Mouse (Mus musculus): Measurements from ENCODE around the gene Tmem119. TPM values are rescaled to one million over a fixed set of nuclear protein-coding genes. Genes with fewer than 3 reads are reported as not detected.

Gene Tmem119
- polyA plus RNA-seq, 1 experiment from 2014 or later = 61.9 TPM

DNA sequence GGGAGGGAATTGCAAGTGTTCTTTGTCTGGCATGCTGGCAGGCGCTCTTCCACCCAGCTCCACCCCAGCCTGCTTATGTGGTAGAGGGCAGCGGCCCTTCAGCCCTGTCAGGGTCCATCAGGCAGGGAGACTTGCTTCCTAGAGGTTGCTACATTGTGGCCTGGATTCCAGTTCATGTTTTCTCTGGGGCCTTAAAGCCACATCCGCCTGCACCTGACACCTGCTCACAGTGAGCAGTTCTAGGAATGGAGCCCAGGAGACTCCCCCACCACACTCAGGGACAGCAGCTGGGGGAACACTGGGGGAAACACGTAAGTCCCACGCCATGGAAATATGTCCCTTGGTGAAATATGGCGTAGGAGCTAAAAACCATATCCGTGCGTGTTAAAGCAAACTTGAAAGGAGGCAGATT is 32.2 kb upstream of the Tmem119 start, which contains the start of gene Selplg:
TSS of gene Selplg (minus strand) at position 155 of the 412 bp plus-strand sequence.
- no peaks in the 10 kb centered on the region for H3K27me3 ChIP-seq (replicated peaks)
- WGBS = 36% methylated on average over 8 of the region's 8 CpGs
- 0 out of 2 replicates have a peak within 1 kb of the TSS, but pooled peaks have one; percentile 3 for H3K9ac ChIP-seq
- H3K27ac ChIP-seq = no peak within 1 kb of the TSS
- no peaks in the 10 kb centered on the region for H3K36me3 ChIP-seq
- H3K4me1 ChIP-seq (replicated peaks) = no peaks in the 10 kb centered on the region
- H3K4me2 ChIP-seq (replicated peaks) = 0 out of 2 replicates have a peak within 1 kb of the TSS, but pooled peaks have one; percentile 9
- no peaks in the 10 kb centered on the region for H3K9me3 ChIP-seq
- no peak for ATAC-seq
- H3K4me3 ChIP-seq (replicated peaks) = no peak within 1 kb of the TSS

- H3K4me2 ChIP-seq (replicated peaks) = no peak overlapping the region
- no peak overlapping the region for H3K4me3 ChIP-seq (replicated peaks)
- ATAC-seq = no peak
- no peaks in the 10 kb centered on the region for H3K9me3 ChIP-seq
- no peaks in the 10 kb centered on the region for H3K36me3 ChIP-seq
- 54% methylated on average over 3 of the region's 3 CpGs for WGBS
- no peak overlapping the region for H3K9ac ChIP-seq
- no peak overlapping the region for H3K27ac ChIP-seq
- H3K27me3 ChIP-seq (replicated peaks) = no peaks in the 10 kb centered on the region
- no peaks in the 10 kb centered on the region for H3K4me1 ChIP-seq (replicated peaks)
Measured at GRCm38 (mm10) chr5:113831741-113832140, 31.4 kb upstream of the Tmem119 start.

DNA sequence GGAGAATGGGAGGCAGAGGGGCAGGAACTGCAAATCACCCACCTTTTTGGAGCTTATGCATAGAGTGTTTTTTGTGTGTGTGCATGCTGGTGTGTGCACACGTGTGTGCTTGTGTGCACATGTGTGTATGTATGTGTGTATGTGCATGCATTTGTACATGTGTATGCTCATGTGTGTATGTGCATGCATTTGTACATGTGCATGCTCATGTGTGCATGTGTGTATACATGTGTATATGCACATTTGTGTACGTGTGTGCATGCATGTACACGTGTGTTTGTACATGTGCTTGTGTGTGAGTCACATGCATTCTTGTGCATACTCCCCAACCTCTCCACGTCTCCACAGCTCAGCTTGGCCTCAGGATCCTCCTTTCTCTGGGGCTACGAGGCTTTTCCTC is 30.5 kb upstream of the Tmem119 start:
- Histone ChIP-seq H3K36me3 (no peaks in the 10 kb centered on the region), H3K27ac (no peak overlapping the region), H3K27me3 (replicated peaks) (no peaks in the 10 kb centered on the region)

DNA sequence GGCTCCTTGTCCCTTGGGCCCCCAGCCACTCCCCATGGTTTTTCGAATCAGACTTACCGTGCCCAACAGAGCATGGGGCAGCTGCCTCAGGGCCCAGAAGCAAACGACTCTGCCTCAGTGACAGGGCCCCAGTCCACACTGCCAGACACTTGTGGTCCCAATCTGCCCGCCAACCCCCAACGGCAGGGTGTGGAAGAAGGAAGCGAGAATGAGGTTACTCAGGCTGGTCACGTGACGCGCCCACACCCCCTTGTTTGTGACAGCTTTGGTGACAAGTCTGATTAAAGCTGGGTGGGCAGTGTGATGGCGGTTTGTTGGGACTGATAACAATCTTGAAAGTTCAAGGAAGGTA is 30.0 kb upstream of the Tmem119 start:
- no peak for ATAC-seq
- Histone ChIP-seq H3K9me3 (no peaks in the 10 kb centered on the region), H3K36me3 (no peaks in the 10 kb centered on the region), H3K27me3 (replicated peaks) (no peaks in the 10 kb centered on the region), H3K4me3 (replicated peaks) (no peak overlapping the region; the same call in 1 of the 2 replicates), H3K4me1 (replicated peaks) (no peaks in the 10 kb centered on the region), H3K4me2 (replicated peaks) (no peak overlapping the region), H3K9ac (no peak overlapping the region), H3K27ac (no peak overlapping the region)
- 51% methylated on average over 10 of the region's 10 CpGs for WGBS

More for the DNA sequence above, 30.5 kb upstream of the Tmem119 start:
- 90% methylated on average over 5 of the region's 5 CpGs for WGBS
- Histone ChIP-seq H3K4me3 (replicated peaks) (no peak overlapping the region), H3K4me2 (replicated peaks) (no peak overlapping the region), H3K9ac (no peak overlapping the region), H3K4me1 (replicated peaks) (no peaks in the 10 kb centered on the region), H3K9me3 (no peaks in the 10 kb centered on the region)
- no peak for ATAC-seq

DNA sequence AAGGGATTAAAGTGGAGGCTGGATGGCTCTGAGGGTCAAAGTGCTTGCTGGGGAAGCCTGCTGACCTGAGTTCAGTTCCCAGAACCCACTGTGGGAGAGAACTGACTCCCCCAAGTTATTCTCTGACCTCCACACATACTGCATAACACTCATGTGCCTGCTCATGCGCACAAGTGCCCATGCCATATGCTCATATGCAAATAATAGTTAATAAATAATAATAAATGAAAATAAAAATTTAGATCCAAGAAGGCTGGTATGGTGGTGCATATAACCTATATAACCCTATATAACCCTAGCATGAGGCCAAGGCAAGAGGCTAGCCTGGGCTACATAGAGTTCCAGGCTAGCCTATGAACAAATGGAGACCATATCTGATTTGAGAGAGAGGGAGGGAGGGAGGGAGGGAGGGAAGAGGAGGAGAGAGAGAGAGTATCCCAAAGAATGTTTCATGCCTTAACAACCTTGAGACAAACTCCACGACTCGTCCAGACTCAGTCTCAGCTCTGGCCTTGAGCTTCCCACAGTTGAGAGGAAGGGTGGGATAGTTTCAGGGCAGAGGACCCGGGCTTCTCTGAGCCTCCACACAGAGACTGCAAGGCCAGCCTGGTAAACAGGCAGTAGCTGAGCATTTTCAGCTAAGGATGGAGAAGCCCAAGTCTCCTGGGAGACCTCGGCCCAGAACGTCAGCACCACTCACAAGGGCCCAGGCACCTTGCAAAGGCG is 29.4 kb upstream of the Tmem119 start:
- no peaks in the 10 kb centered on the region for H3K27me3 ChIP-seq (replicated peaks)
- no peak for ATAC-seq
- no peaks in the 10 kb centered on the region for H3K36me3 ChIP-seq
- 70% methylated on average over 7 of the region's 7 CpGs for WGBS
- no peak overlapping the region; the same call in 1 of the 2 replicates for H3K4me3 ChIP-seq (replicated peaks)
- no peak overlapping the region for H3K4me2 ChIP-seq (replicated peaks)
- H3K9ac ChIP-seq = no peak overlapping the region
- no peaks in the 10 kb centered on the region for H3K9me3 ChIP-seq
- H3K27ac ChIP-seq = no peak overlapping the region
- no peaks in the 10 kb centered on the region for H3K4me1 ChIP-seq (replicated peaks)

DNA sequence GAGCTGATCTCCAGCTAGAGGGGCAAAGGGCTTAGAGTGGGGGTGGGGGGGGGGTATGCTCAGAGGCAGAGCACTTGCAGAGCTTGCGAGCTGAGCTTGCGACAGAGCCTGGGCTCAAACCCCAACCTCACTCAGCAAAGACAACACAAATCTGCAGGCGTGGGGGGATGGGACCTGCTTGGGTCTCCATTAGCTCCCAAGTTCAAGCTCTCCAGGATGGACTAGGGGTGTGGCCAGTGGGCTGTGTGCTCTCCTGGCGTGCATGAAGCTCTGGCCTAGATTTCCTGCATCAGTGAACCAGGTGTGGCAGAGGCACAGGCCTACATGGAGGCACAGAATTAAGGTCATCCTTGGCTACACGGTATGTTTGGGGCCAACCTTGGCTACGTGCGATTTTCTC is 28.2 kb upstream of the Tmem119 start:
- no peak overlapping the region for H3K9ac ChIP-seq
- H3K4me3 ChIP-seq (replicated peaks) = no peak overlapping the region
- H3K36me3 ChIP-seq = no peaks in the 10 kb centered on the region
- 0 out of 2 replicates have a peak, but pooled peaks have one; percentile 52 for ATAC-seq
- H3K4me1 ChIP-seq (replicated peaks) = no peaks in the 10 kb centered on the region
- no peak overlapping the region for H3K4me2 ChIP-seq (replicated peaks)
- no peak overlapping the region; the same call in 1 of the 2 replicates for H3K27ac ChIP-seq
- no peaks in the 10 kb centered on the region for H3K9me3 ChIP-seq
- WGBS = 46% methylated on average over 7 of the region's 7 CpGs
- no peaks in the 10 kb centered on the region for H3K27me3 ChIP-seq (replicated peaks)

- H3K4me1 ChIP-seq (replicated peaks) = no peaks in the 10 kb centered on the region
- H3K27me3 ChIP-seq (replicated peaks) = no peaks in the 10 kb centered on the region
- peak; percentile 47; the same call in 1 of the 2 replicates for ATAC-seq
- WGBS = 47% methylated on average over 4 of the region's 4 CpGs
- no peak overlapping the region for H3K27ac ChIP-seq
- H3K4me3 ChIP-seq (replicated peaks) = no peak overlapping the region
- no peaks in the 10 kb centered on the region for H3K9me3 ChIP-seq
- no peak overlapping the region for H3K9ac ChIP-seq
- H3K36me3 ChIP-seq = no peaks in the 10 kb centered on the region
- H3K4me2 ChIP-seq (replicated peaks) = no peak overlapping the region
Measured at GRCm38 (mm10) chr5:113827991-113828411, 27.7 kb upstream of the Tmem119 start.

DNA sequence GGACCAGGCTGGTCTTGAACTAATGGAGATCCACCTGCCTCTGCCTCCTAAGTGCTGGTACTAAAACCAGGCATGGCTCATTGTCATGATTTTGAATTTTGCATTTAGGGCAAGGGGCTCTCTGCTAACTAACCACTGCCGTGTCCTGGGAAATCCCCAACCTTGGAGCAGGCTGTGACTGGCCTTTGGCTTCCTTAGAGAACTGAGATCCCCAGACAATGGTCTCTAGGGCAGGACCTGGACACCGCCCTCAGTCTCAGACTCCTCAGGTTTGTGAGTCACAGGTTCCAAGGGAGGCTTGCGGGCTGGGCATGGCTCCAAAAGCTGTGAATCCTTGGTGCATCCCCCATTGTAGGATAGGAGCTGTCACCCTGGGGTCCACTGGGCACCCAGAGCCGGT is 26.3 kb upstream of the Tmem119 start:
- Histone ChIP-seq H3K9me3 (no peaks in the 10 kb centered on the region), H3K9ac (no peak overlapping the region), H3K4me1 (replicated peaks) (no peaks in the 10 kb centered on the region), H3K36me3 (no peaks in the 10 kb centered on the region), H3K4me3 (replicated peaks) (no peak overlapping the region), H3K4me2 (replicated peaks) (no peak overlapping the region), H3K27me3 (replicated peaks) (no peaks in the 10 kb centered on the region), H3K27ac (no peak overlapping the region)
- 86% methylated on average over 4 of the region's 4 CpGs for WGBS
- no peak for ATAC-seq

- Histone ChIP-seq H3K9me3 (no peaks in the 10 kb centered on the region), H3K36me3 (no peaks in the 10 kb centered on the region), H3K4me1 (replicated peaks) (no peaks in the 10 kb centered on the region), H3K9ac (no peak overlapping the region), H3K27me3 (replicated peaks) (no peaks in the 10 kb centered on the region), H3K4me2 (replicated peaks) (no peak overlapping the region), H3K27ac (no peak overlapping the region), H3K4me3 (replicated peaks) (no peak overlapping the region)
- no peak for ATAC-seq
- 80% methylated on average over 7 of the region's 7 CpGs for WGBS
Measured at GRCm38 (mm10) chr5:113825558-113825957, 25.2 kb upstream of the Tmem119 start.

GRCm38 (mm10) chr5:113824228-113824627 is 23.9 kb upstream of the Tmem119 start:
- Histone ChIP-seq H3K4me3 (replicated peaks) (no peak overlapping the region), H3K4me1 (replicated peaks) (no peaks in the 10 kb centered on the region), H3K27ac (no peak overlapping the region), H3K36me3 (no peaks in the 10 kb centered on the region), H3K4me2 (replicated peaks) (no peak overlapping the region), H3K9ac (no peak overlapping the region), H3K27me3 (replicated peaks) (no peaks in the 10 kb centered on the region), H3K9me3 (no peaks in the 10 kb centered on the region)
- no peak for ATAC-seq
- 84% methylated on average over 4 of the region's 4 CpGs for WGBS

DNA sequence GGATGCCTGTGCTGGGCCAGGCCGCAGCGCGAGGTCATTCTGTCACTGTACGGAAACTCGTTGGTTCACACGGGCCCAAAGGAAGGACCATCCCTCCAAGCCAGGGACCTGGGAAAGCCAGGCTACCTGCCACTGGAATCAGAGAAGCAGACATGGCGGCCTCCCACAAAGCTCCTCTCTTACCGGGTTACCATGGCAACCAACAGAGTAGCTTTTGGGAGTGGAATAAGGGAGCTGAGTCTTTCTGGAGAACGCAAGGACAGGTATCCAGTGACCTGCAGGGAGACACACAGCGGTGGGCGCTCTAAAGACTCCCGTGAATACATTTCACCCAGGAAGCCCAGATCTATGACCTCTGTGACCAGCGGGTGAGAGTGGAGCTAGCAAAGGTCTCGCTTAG is 18.3 kb upstream of the Tmem119 start:
- ATAC-seq = no peak

DNA sequence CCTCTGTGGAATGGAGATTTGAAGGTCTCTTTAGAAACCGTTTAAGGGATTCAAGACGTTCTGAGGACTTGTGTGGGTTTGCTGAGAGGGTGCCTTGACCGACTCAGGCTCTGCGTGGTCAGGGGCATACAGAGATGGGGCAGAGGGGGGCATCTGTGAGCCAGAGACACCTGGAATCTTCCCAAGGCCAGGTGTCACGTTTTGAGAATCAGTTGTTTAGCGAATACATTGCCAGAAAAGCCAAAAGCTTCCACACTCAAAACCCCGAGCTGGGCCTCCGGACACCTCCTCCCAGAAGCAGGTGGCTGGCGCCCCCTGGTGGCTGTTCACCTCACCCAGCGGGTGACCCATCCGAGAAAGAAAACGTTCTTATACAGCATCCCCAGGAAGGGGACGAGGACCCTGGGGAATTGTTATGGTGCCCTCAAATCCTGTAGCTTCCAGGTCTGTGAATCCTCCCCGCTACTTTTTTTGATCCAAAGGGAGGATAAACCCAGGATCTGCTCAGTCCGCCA is 15.4 kb upstream of the Tmem119 start:
- no peak overlapping the region for H3K4me3 ChIP-seq (replicated peaks)
- 0 out of 2 replicates have a peak, but pooled peaks cover 6% of the 10 kb centered on the region for H3K4me1 ChIP-seq (replicated peaks)
- H3K9me3 ChIP-seq = no peaks in the 10 kb centered on the region
- no peaks in the 10 kb centered on the region for H3K36me3 ChIP-seq
- ATAC-seq = no peak
- no peaks in the 10 kb centered on the region for H3K27me3 ChIP-seq (replicated peaks)
- no peak overlapping the region for H3K9ac ChIP-seq
- WGBS = 10% methylated on average over 15 of the region's 15 CpGs
- peak overlapping the region; percentile 15; the same call in 1 of the 2 replicates for H3K4me2 ChIP-seq (replicated peaks)
- H3K27ac ChIP-seq = no peak overlapping the region

More for the DNA sequence above, 18.3 kb upstream of the Tmem119 start:
- Histone ChIP-seq H3K27ac (no peak overlapping the region), H3K4me2 (replicated peaks) (no peak overlapping the region), H3K4me1 (replicated peaks) (0 out of 2 replicates have a peak, but pooled peaks cover 6% of the 10 kb centered on the region), H3K9ac (no peak overlapping the region), H3K9me3 (no peaks in the 10 kb centered on the region), H3K27me3 (replicated peaks) (no peaks in the 10 kb centered on the region), H3K36me3 (no peaks in the 10 kb centered on the region), H3K4me3 (replicated peaks) (no peak overlapping the region)
- WGBS = 65% methylated on average over 14 of the region's 14 CpGs

- Histone ChIP-seq H3K4me3 (replicated peaks) (no peak overlapping the region), H3K27ac (no peak overlapping the region), H3K4me2 (replicated peaks) (no peak overlapping the region), H3K9ac (no peak overlapping the region), H3K4me1 (replicated peaks) (0 out of 2 replicates have a peak, but pooled peaks cover 6% of the 10 kb centered on the region), H3K27me3 (replicated peaks) (no peaks in the 10 kb centered on the region), H3K36me3 (no peaks in the 10 kb centered on the region), H3K9me3 (no peaks in the 10 kb centered on the region)
- no peak; the same call in 1 of the 2 replicates for ATAC-seq
- WGBS = 62% methylated on average over 11 of the region's 11 CpGs
Measured at GRCm38 (mm10) chr5:113815041-113815389, 14.7 kb upstream of the Tmem119 start.
